Mouse (Mus musculus): ENCODE measurements around the gene Sbf2.
"Not testable (repeated sequence)": the region's sequence is repeated elsewhere in the genome, so short reads cannot be mapped to it uniquely, and the experiment has no call there.

Gene Sbf2

GRCm38 (mm10) chr7:110392576-110392975, 222.1 kb downstream of the Sbf2 start:
- peak in 1 of 2 experiments; percentile 35 for DNase-seq (ENCODE audit: low spot score in 2 of 2)

- DNase-seq (ENCODE audit: low spot score in 2 of 2) = no peak
Measured at GRCm38 (mm10) chr7:110391632-110392031, 223.1 kb downstream of the Sbf2 start.

- not testable (repeated sequence) for DNase-seq (ENCODE audit: low spot score in 2 of 2)
Measured at GRCm38 (mm10) chr7:110388889-110389288, 225.8 kb downstream of the Sbf2 start.

- DNase-seq (ENCODE audit: low spot score in 2 of 2) = no peak
Measured at GRCm38 (mm10) chr7:110387565-110387964, 227.2 kb downstream of the Sbf2 start.

GRCm38 (mm10) chr7:110385482-110385881, 229.2 kb downstream of the Sbf2 start:
- DNase-seq (ENCODE audit: low spot score in 2 of 2) = no peak

- no peak for DNase-seq (ENCODE audit: low spot score in 2 of 2)
Measured at GRCm38 (mm10) chr7:110384343-110384742, 230.4 kb downstream of the Sbf2 start.

GRCm38 (mm10) chr7:110381625-110382024, 233.1 kb downstream of the Sbf2 start:
- DNase-seq (ENCODE audit: low spot score in 2 of 2) = no peak

GRCm38 (mm10) chr7:110379335-110379914, 235.3 kb downstream of the Sbf2 start:
- DNase-seq (ENCODE audit: low spot score in 2 of 2) = no peak

- DNase-seq (ENCODE audit: low spot score in 2 of 2) = no peak
Measured at GRCm38 (mm10) chr7:110372529-110372928, 242.2 kb downstream of the Sbf2 start.

- no peak for DNase-seq (ENCODE audit: low spot score in 2 of 2)
Measured at GRCm38 (mm10) chr7:110362005-110362404, 252.7 kb downstream of the Sbf2 start.

GRCm38 (mm10) chr7:110361516-110361915, 253.2 kb downstream of the Sbf2 start:
- DNase-seq (ENCODE audit: low spot score in 2 of 2) = no peak

GRCm38 (mm10) chr7:110359391-110359790, 255.3 kb downstream of the Sbf2 start:
- no peak for DNase-seq (ENCODE audit: low spot score in 2 of 2)

GRCm38 (mm10) chr7:110353971-110354370, 260.8 kb downstream of the Sbf2 start:
- DNase-seq (ENCODE audit: low spot score in 2 of 2) = no peak

GRCm38 (mm10) chr7:110347250-110347649, 267.5 kb downstream of the Sbf2 start:
- no peak for DNase-seq (ENCODE audit: low spot score in 2 of 2)

- DNase-seq (ENCODE audit: low spot score in 2 of 2) = no peak
Measured at GRCm38 (mm10) chr7:110337601-110338000, 277.1 kb downstream of the Sbf2 start.

GRCm38 (mm10) chr7:110325381-110326110, 289.2 kb downstream of the Sbf2 start:
- no peak for DNase-seq (ENCODE audit: low spot score in 2 of 2)

GRCm38 (mm10) chr7:110324852-110325251, 289.9 kb downstream of the Sbf2 start:
- DNase-seq (ENCODE audit: low spot score in 2 of 2) = no peak

- no peak for DNase-seq (ENCODE audit: low spot score in 2 of 2)
Measured at GRCm38 (mm10) chr7:110321106-110321505, 293.6 kb downstream of the Sbf2 start.

- DNase-seq (ENCODE audit: low spot score in 2 of 2) = no peak
Measured at GRCm38 (mm10) chr7:110318971-110319519, 295.7 kb downstream of the Sbf2 start.

GRCm38 (mm10) chr7:110317412-110317811, 297.3 kb downstream of the Sbf2 start:
- DNase-seq (ENCODE audit: low spot score in 2 of 2) = no peak

- DNase-seq (ENCODE audit: low spot score in 2 of 2) = no peak
Measured at GRCm38 (mm10) chr7:110315352-110315751, 299.4 kb downstream of the Sbf2 start.

- peak in 1 of 2 experiments; percentile 32 for DNase-seq (ENCODE audit: low spot score in 2 of 2)
Measured at GRCm38 (mm10) chr7:110314401-110314890, 300.3 kb downstream of the Sbf2 start.

Measured in urinary bladder, postnatal 4 days (tissue).